Mouse (Mus musculus): ENCODE measurements around the gene BC034090. TPM values are rescaled to one million over a fixed set of nuclear protein-coding genes. Genes with fewer than 3 reads are reported as not detected.
A peak's percentile ranks its signal among the peaks of the same experiment; 100 is the strongest.

BC034090 gene
- polyA plus RNA-seq, 1 experiment from 2014 or later: 4.7 TPM

DNA sequence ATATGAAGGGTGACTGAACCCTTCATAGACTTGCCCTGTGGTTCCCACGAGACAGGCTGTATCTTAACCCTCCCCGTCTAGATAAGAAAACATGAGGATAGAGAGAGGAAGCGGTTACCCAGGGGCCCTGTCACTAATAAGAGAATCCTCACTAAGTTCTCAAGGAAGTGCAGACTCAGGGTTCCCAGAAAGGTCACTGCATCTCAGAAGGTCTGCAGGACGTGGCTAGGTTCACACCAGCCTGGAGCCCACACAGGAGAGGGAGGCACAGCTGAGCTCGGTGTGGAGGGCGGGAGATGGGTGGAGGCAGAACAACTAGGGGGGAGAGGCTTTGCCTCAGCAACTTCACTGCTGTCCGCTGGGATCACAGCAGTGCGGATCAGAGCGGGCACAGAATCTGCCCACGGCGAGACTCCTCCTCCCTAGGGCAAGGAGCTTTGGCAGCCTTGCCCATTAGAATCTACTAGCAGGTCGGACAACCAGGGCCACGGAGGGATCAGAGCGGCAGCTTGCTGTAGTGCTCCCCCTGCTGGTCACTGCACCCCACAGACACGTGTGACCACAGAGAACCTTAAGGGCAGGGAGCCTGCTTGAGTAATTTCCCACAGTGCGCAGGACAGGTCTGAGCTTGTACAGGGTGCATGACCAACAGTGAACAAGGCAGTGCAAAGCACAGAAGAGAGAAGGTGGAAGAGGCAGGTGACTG is 20.2 kb downstream of the BC034090 start:
- Histone ChIP-seq H3K27me3 (no peaks in the 10 kb centered on the region), H3K36me3 (no peaks in the 10 kb centered on the region), H3K27ac (peak overlapping the region; percentile 13), H3K4me2 (peak overlapping the region; percentile 30), H3K4me3 (no peak overlapping the region), H3K4me1 (replicated peaks) (peaks cover 51% of the 10 kb centered on the region), H3K9me3 (no peaks in the 10 kb centered on the region), H3K9ac (peak overlapping the region; percentile 25; the same call in 1 of the 2 replicates)
- 29% methylated on average over 16 of the region's 16 CpGs for WGBS
- ATAC-seq (ENCODE audit: low FRiP score): peak; percentile 59

DNA sequence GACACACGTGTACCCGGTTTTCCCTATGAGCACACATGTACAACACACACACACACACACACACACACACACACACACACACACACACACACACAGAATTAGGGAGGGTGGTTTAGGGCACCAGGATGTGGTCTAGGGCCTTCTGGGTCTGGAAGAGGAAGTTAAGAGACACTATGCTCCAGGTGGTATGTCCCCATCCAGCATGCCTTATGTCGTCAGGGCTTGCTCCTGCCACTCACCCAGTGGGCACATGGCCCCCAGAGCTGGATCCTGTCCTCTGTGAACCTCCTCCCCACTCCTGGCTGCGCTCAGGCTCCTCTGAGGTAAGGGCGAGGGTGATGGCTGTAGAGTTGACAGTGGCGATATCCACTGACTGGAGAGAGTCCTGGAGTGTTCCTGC is 21.2 kb downstream of the BC034090 start:
- no peak overlapping the region for H3K27ac ChIP-seq
- WGBS: 96% methylated on average over 6 of the region's 6 CpGs
- ATAC-seq (ENCODE audit: low FRiP score): no peak

DNA sequence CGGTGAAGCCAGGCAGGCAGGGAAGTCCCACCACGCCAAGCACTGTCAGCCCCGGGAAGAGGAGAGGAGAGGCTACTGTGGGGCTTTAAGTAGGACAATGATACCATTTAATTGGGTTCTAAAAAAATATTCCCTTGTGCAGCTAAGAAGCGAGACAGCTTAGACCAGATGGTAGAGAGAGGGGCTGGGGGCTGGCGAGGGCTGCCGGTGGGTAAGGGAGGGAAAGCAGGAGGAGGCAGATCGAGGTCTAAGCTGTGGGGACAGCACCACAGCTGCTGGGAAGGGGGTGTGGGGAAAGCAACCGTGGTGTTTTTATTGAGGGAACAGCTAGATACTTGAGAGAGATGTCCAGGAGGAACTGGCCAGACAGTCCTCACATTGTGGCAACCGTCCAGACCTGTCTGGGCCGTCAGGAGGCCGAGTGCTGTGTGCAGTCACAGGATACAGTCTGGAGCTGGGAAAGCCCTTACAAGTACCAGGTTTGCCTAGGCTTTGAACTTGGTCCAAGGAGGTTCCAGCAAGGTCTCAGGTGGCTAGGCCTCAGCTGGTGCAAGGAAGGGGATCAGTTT is 22.1 kb downstream of the BC034090 start:
- Histone ChIP-seq H3K4me3 (no peak overlapping the region), H3K4me2 (no peak overlapping the region), H3K27ac (peak overlapping the region; percentile 76), H3K27me3 (no peaks in the 10 kb centered on the region), H3K9me3 (no peaks in the 10 kb centered on the region), H3K36me3 (no peaks in the 10 kb centered on the region), H3K4me1 (replicated peaks) (peaks cover 39% of the 10 kb centered on the region), H3K9ac (peak overlapping the region; percentile 13)
- ATAC-seq (ENCODE audit: low FRiP score): no peak
- WGBS: 43% methylated on average over 11 of the region's 11 CpGs

More for the DNA sequence above, 21.2 kb downstream of the BC034090 start:
- Histone ChIP-seq H3K4me2 (no peak overlapping the region), H3K4me1 (replicated peaks) (peaks cover 41% of the 10 kb centered on the region), H3K4me3 (no peak overlapping the region), H3K9me3 (no peaks in the 10 kb centered on the region), H3K9ac (no peak overlapping the region), H3K36me3 (no peaks in the 10 kb centered on the region), H3K27me3 (no peaks in the 10 kb centered on the region)

DNA sequence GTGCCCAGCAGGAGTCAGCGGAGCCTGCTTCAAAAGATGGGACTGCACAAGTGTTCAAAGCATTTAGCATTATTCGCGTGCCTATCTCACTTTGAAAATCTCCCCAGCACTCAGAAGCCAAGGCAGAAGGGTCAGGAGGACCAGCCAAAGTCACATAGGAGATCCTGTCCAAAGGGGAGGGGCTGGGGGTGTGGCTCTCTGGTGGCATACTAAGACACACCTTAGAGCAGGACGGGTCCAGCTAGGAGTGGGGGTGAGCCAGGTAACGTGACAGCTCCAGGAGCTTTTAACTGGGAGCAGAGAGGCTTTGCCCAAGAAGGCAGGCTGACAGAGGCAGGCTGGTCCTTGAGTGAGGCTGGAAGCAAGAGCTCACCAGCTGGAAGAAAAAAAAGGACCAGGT is 25.3 kb downstream of the BC034090 start:
- H3K27ac ChIP-seq: no peak overlapping the region
- no peaks in the 10 kb centered on the region for H3K9me3 ChIP-seq
- no peak for ATAC-seq (ENCODE audit: low FRiP score)
- WGBS: 81% methylated on average over 5 of the region's 5 CpGs
- no peaks in the 10 kb centered on the region; the same call in 1 of the 2 replicates for H3K27me3 ChIP-seq
- no peak overlapping the region for H3K4me3 ChIP-seq
- no peak overlapping the region for H3K9ac ChIP-seq
- H3K36me3 ChIP-seq: no peaks in the 10 kb centered on the region
- H3K4me2 ChIP-seq: no peak overlapping the region
- peaks cover 59% of the 10 kb centered on the region for H3K4me1 ChIP-seq (replicated peaks)

DNA sequence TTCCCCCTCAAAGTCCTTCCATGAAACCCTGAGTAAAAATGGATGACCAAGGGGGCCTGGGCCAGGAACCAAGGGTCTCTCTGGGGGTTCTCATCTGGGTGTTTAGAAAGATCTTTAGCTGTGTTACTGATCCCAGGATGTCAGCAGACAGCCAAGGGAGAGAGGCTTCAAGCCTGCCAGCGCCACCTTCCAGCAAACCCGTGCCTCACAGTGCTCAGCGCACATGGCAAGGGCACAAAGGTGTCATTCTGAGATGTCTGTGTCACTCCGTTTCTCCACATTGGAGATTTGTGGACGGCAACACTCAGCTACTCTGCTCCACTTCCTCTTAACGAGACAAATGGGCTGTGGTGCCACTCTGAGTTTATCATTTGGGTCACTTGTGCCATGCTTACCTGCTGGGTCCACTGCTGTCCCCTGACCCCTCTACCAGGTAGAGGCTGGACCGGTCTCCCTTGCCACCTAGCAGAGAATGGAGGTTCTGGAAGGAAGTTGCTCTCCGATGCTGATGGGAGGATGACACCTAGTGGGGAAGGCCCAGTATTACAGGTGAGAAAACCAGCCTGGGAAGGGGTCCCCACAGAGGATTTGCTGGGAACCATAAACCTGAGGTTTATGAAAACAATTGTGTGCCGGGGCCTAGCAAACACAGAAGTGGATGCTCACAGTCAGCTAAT is 26.2 kb downstream of the BC034090 start:
- H3K4me1 ChIP-seq (replicated peaks): peaks cover 60% of the 10 kb centered on the region
- H3K9ac ChIP-seq: no peak overlapping the region
- no peaks in the 10 kb centered on the region for H3K36me3 ChIP-seq
- WGBS: 51% methylated on average over 9 of the region's 9 CpGs
- no peak overlapping the region for H3K4me3 ChIP-seq
- H3K9me3 ChIP-seq: no peaks in the 10 kb centered on the region
- no peaks in the 10 kb centered on the region; the same call in 1 of the 2 replicates for H3K27me3 ChIP-seq
- ATAC-seq (ENCODE audit: low FRiP score): no peak
- H3K4me2 ChIP-seq: no peak overlapping the region
- H3K27ac ChIP-seq: no peak overlapping the region

DNA sequence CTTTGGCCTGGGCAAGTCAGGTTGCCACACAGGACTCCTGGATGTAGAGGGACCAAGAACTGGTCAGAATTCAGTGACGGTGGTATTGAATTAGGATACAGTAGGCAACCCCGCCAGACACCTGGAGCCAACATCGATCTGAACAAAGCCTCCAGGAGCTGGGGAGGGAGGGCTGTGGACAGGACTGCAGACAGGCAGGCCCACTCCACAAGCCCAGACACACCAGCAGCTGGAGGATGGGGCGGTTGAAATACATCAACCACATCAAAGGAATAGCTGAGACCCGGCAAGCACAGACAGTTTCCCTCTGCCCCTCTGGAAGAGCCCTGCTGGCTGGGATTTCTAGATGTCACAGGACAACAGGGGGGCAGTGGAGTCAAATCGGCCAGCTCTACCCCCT is 27.4 kb downstream of the BC034090 start:
- Histone ChIP-seq H3K27me3 (no peaks in the 10 kb centered on the region; the same call in 1 of the 2 replicates), H3K9me3 (no peaks in the 10 kb centered on the region), H3K9ac (0 out of 2 replicates have a peak overlapping the region, but pooled peaks have one; percentile 30), H3K27ac (peak overlapping the region; percentile 19; the same call in 1 of the 2 replicates), H3K4me2 (no peak overlapping the region), H3K36me3 (no peaks in the 10 kb centered on the region), H3K4me1 (replicated peaks) (peaks cover 64% of the 10 kb centered on the region), H3K4me3 (no peak overlapping the region)
- ATAC-seq (ENCODE audit: low FRiP score): no peak
- 62% methylated on average over 6 of the region's 6 CpGs for WGBS

DNA sequence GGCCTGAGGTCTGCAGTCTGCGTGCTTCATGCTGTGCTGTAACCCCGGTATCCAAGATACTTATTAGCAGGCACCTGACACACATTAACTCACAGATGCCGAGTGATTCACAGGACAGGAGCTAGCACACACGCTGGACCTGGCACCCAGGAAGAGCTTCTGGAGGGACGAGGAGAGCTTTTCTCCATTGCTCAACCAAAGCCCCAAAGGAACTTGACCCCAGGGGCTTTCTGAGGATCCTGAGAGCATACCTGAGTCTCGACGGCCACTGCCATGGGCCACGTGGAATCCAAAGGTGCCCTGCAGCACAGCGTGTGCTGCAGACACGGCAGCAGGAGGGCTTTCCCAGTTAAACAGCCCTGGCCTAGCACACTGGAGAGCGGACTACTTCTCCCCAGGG is 27.9 kb downstream of the BC034090 start:
- Histone ChIP-seq H3K4me1 (replicated peaks) (peaks cover 64% of the 10 kb centered on the region), H3K4me2 (no peak overlapping the region), H3K27ac (peak overlapping the region; percentile 19; the same call in 1 of the 2 replicates), H3K4me3 (no peak overlapping the region), H3K36me3 (no peaks in the 10 kb centered on the region), H3K9ac (0 out of 2 replicates have a peak overlapping the region, but pooled peaks have one; percentile 30), H3K9me3 (no peaks in the 10 kb centered on the region), H3K27me3 (no peaks in the 10 kb centered on the region; the same call in 1 of the 2 replicates)
- no peak for ATAC-seq (ENCODE audit: low FRiP score)
- WGBS: 69% methylated on average over 11 of the region's 11 CpGs

DNA sequence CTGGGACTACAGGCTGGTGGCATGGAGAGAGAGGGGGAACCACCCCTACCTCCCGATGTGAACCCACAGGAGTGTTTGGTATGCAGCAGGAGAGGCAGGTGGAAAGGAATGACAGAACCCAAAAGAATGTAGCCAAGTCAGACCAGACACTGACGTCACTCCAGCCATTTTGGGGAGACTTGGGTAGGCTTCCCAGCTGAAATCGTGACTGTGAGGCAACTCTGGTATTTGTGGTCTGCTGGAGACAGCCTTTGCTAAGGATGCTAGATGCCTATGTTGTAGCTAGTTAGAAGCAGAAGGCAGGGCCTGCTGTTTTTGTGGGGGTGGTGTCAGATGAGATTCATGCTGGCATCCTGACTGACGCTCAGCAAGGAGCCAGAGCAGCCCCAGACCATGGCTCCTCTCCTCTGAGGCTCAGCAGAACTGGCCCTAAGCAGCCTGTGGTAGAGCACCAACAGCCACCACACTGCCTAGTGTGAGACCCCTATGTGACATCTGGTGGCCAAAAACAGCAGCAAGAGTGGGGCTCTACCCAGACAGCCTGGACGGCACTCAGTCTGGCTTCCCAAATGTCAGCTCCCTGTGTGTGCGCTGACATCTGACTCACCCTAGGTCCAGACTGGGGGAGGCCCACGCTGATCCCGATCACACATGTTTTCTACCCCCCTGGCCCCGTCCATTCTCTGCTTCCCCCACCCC is 29.0 kb downstream of the BC034090 start:
- no peaks in the 10 kb centered on the region; the same call in 1 of the 2 replicates for H3K27me3 ChIP-seq
- ATAC-seq (ENCODE audit: low FRiP score): no peak
- H3K36me3 ChIP-seq: no peaks in the 10 kb centered on the region
- peaks cover 70% of the 10 kb centered on the region for H3K4me1 ChIP-seq (replicated peaks)
- H3K9me3 ChIP-seq: no peaks in the 10 kb centered on the region
- H3K4me3 ChIP-seq: no peak overlapping the region
- peak overlapping the region; percentile 8; the same call in 1 of the 2 replicates for H3K27ac ChIP-seq
- WGBS: 63% methylated on average over 9 of the region's 9 CpGs
- no peak overlapping the region for H3K4me2 ChIP-seq
- H3K9ac ChIP-seq: peak overlapping the region; percentile 13; the same call in 1 of the 2 replicates

DNA sequence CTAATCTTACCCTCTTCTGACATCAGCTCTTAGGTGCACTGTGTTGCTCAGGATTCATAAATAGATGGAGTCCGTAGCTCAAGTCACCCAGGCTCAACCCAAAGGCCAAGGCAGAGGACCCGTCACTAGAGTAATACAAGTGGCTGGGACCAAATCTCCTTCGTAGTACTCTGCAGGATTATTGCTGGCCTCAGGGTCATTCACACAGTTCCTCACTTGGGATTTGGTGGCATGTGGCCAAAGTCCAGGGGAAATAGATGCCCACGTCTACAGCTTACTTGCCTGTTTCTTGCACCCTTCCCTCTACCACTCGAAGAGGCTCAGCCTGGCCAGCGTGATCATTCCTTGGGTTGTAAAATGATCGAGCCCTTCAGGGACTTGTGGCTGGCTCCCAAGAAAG is 30.3 kb downstream of the BC034090 start:
- Histone ChIP-seq H3K9me3 (no peaks in the 10 kb centered on the region), H3K27me3 (no peaks in the 10 kb centered on the region; the same call in 1 of the 2 replicates), H3K4me2 (no peak overlapping the region), H3K27ac (peak overlapping the region; percentile 83; the same call in 1 of the 2 replicates), H3K4me3 (no peak overlapping the region), H3K36me3 (no peaks in the 10 kb centered on the region), H3K4me1 (replicated peaks) (peaks cover 76% of the 10 kb centered on the region), H3K9ac (no peak overlapping the region)
- 71% methylated on average over 7 of the region's 7 CpGs for WGBS
- ATAC-seq (ENCODE audit: low FRiP score): no peak

DNA sequence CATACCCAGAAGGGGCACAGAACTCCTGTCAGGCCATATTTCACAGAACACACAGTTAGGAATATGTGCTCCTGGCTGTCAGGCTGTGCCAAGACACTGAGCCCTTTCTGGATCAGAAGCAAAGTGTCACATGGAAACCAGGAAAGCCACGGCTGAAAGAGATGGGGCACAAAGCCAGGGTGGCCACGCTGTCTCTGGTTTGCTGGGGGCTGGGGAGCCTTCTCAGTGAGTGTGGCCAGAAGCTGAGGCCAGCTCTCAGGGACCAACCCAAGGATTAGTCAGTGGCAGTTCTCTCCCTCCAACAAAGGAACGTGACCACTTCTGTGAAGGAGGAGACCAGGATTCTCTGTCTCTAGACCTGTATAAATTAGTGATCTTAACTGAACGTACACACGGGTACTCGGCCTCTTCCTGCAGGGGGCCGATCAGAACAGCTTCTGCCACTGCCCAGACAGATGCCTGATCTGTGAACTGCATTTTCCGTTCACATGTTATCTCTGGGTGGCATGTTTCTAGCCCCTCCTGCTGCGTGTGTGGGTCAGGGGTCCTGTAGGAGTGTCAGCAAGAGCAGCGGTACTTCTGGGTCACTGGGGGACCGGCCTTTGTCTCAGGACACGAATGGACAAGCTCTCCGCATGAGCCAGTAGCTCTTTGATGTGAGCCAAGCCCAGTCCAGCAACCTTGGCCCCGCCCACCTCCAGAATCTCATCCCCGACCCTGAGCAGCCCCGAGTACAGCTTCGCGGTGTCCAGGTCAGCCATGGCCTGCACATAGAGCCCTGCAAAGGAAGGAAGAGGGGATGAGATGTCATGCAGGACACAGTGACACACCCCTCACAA is 31.1 kb downstream of the BC034090 start:
- ATAC-seq (ENCODE audit: low FRiP score): peak; percentile 14
- peak overlapping the region; percentile 60 for H3K9ac ChIP-seq
- no peak overlapping the region for H3K4me3 ChIP-seq
- H3K4me2 ChIP-seq: peak overlapping the region; percentile 26
- peaks cover 76% of the 10 kb centered on the region for H3K4me1 ChIP-seq (replicated peaks)
- no peaks in the 10 kb centered on the region for H3K36me3 ChIP-seq
- no peaks in the 10 kb centered on the region; the same call in 1 of the 2 replicates for H3K27me3 ChIP-seq
- peak overlapping the region; percentile 83 for H3K27ac ChIP-seq
- H3K9me3 ChIP-seq: no peaks in the 10 kb centered on the region
- WGBS: 8% methylated on average over 18 of the region's 18 CpGs

DNA sequence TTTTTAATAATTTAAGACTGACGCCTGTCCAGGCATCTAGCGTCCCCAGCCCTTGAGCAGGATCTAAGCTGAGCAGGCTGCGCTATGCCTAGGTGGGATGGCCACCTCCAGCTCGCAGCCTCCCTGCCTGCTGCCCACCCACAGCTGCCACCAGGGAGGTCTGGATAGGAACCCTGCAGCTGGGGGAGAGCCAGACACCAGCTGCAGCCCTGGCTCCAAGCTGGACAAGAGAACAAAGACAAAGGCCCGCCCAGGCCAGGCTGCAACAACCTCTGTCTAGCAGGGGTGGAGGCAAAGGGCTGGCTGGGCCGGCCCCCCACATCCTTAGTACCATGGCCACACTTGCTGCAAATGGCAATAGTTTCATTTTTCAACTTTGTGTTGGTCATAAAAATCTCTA is 31.8 kb downstream of the BC034090 start:
- Histone ChIP-seq H3K9me3 (no peaks in the 10 kb centered on the region), H3K27me3 (no peaks in the 10 kb centered on the region; the same call in 1 of the 2 replicates), H3K4me1 (replicated peaks) (peaks cover 76% of the 10 kb centered on the region), H3K4me2 (0 out of 2 replicates have a peak overlapping the region, but pooled peaks have one; percentile 1), H3K9ac (peak overlapping the region; percentile 46), H3K27ac (peak overlapping the region; percentile 83), H3K36me3 (peaks cover 3% of the 10 kb centered on the region), H3K4me3 (no peak overlapping the region)
- ATAC-seq (ENCODE audit: low FRiP score): peak; percentile 27
- WGBS: 11% methylated on average over 6 of the region's 6 CpGs

Data from hindbrain, embryonic 13.5 days (tissue).